Mouse (Mus musculus) liver, adult 2 months (tissue): ENCODE data around the gene Ppard. TPM values are rescaled to one million over a fixed set of nuclear protein-coding genes. Genes with fewer than 3 reads are reported as not detected.
A peak's percentile ranks its signal among the peaks of the same experiment; 100 is the strongest.
"Not testable (repeated sequence)": the region's sequence is repeated elsewhere in the genome, so short reads cannot be mapped to it uniquely, and the experiment has no call there.

Source experiments
- DNase-seq: peaks from one replicate; pipeline ENCODE4 v3.0.0-alpha.2; 2011; ENCODE audit warnings: low read depth, low spot score; ENCODE audit errors: extremely low read depth
- H3K27ac ChIP-seq: fragments of 200-500 bp; replicated peaks from 2 replicates; pipeline ENCODE4 v1.5.1; 2012; ENCODE audit warnings: low read depth, mild to moderate bottlenecking, control low read depth, inconsistent platforms, low read length; ENCODE audit not compliant: insufficient read depth
- H3K27me3 ChIP-seq: fragments of 200-500 bp; 2 replicates; pipeline ENCODE4 v1.6.1; 2012; ENCODE audit warnings: mild to moderate bottlenecking, moderate library complexity, low read length, inconsistent platforms; ENCODE audit not compliant: control insufficient read depth, insufficient read depth
- H3K36me3 ChIP-seq: fragments of 200-500 bp; 2 replicates; pipeline ENCODE4 v1.6.1; 2012; ENCODE audit warnings: low read length, inconsistent platforms; ENCODE audit not compliant: control insufficient read depth, insufficient read depth
- H3K4me1 ChIP-seq: fragments of 200-500 bp; 2 replicates; pipeline ENCODE4 v1.6.1; 2011; ENCODE audit warnings: low read length; ENCODE audit not compliant: control insufficient read depth, insufficient read depth
- H3K4me3 ChIP-seq: fragments of 200-500 bp; 2 replicates; pipeline ENCODE4 v1.5.1; 2011; ENCODE audit warnings: low read depth, mild to moderate bottlenecking, control low read depth, low read length, moderate library complexity; ENCODE audit not compliant: insufficient read depth
- H3K79me2 ChIP-seq: fragments of 200-500 bp; 2 replicates; pipeline ENCODE4 v1.6.1; 2012; ENCODE audit warnings: inconsistent platforms, mild to moderate bottlenecking, low read length, moderate library complexity; ENCODE audit not compliant: control insufficient read depth, insufficient read depth
- H3K9ac ChIP-seq: fragments of 200-500 bp; 2 replicates; pipeline ENCODE4 v1.6.1; 2012; ENCODE audit warnings: low read depth, mild to moderate bottlenecking, control low read depth, inconsistent platforms, low read length
- CTCF ChIP-seq: fragments of 200-500 bp; IDR thresholded peaks from 2 replicates; pipeline ENCODE4 v1.5.1; 2011; ENCODE audit warnings: low read depth, low read length, control low read depth
- POLR2A ChIP-seq: fragments of 200-500 bp; IDR thresholded peaks from 2 replicates; pipeline ENCODE4 v1.6.1; 2011; ENCODE audit warnings: low read length, control low read depth; ENCODE audit not compliant: insufficient read depth; ENCODE audit errors: extremely low read depth
- WGBS: fragments of 180-500 bp; shearing (Covaris S2); methylation state at CpG from one replicate; pipeline ENCODE4 v1.1.7; 2018; 5-methylcytosine and 5-hydroxymethylcytosine counted together
- polyA plus RNA-seq: library from polyadenylated mRNA; depleted of rRNA; stranded (reverse); fragments of >200 nt; gene quantifications from 2 replicates; pipeline ENCODE4 v1.2.3, GENCODE M21; 2012
- total RNA-seq: library from RNA; depleted of rRNA; stranded (reverse); fragments of >200 nt; gene quantifications from 2 replicates; pipeline ENCODE4 v1.2.3, GENCODE M21; 2014

Gene Ppard
- total and polyA plus RNA-seq, 2 experiments = 3.0 to 9.7 TPM

DNA sequence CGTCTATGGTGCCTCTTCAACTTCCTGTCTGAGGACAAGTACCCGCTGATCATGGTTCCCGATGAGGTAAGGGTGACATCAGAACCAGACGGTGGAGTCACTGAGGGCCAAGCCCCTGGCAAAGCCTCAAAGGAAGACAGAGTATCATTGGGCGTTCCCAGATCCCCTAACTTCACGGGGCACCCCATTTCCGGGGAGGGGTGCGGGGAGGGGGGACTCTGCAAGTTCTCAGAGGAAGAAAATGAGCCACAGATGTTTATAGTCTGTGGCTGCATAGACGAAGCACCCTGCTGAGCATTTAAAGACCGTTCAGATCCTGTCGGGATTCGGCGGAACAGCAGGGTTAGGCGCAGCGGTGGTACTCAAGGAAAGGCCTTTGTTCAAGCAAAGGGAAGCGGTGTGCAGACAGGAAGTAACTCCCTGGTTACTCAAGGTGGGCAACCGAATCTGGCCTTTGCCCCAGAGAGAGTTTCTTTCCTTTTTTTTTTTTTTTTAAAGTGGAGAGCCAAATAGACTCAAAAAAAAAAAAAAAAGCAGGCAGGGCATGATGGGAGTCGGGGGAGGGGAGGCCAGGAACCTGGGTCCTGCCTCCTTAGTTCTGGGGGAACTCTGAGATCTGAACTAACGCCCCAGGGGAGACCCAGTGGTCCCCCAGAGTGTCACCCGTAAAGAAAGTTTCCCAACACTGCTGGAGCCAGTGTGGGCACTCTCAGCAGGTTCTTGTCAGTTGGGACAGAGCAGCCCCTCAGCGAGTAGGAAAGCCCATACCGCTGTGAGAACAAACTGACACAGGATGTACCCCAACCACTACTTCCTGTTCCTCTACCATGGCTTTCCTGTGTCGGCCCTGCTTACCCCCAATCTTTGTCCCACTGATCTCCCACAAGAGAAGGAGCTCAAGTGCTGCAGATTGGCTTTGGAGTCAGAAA lies 14.5 kb upstream of the Ppard start:
- H3K36me3 ChIP-seq = no peaks in the 10 kb centered on the region
- no peaks in the 10 kb centered on the region for H3K27me3 ChIP-seq
- no peak for DNase-seq
- no peak overlapping the region for H3K27ac ChIP-seq
- H3K9ac ChIP-seq = no peak overlapping the region
- H3K79me2 ChIP-seq = no peaks in the 10 kb centered on the region
- WGBS = 32% methylated on average over 23 of the region's 23 CpGs
- no peak for TF ChIP-seq POLR2A
- TF ChIP-seq CTCF = no peak
- no peaks in the 10 kb centered on the region for H3K4me1 ChIP-seq
- no peak overlapping the region for H3K4me3 ChIP-seq

DNA sequence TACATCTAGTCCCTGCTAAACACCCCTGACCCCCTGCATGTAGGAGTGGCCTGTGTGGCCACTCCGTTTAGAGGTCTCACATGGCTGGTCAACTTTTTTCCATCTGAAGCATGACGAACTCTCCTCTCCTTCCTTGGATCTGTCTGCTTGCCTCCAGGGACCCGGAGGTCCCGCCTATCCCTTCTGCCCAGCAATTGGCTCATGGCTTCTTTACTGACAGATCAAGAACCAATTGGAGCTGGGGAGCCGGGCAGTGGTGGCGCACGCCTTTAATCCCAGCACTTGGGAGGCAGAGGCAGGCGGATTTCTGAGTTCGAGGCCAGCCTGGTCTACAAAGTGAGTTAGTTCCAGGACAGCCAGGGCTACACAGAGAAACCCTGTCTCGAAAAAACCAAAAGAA lies 10.0 kb upstream of the Ppard start:
- not testable (repeated sequence) for DNase-seq, H3K27ac ChIP-seq, H3K27me3 ChIP-seq, H3K36me3 ChIP-seq, H3K4me1 ChIP-seq, H3K79me2 ChIP-seq, H3K9ac ChIP-seq, H3K4me3 ChIP-seq
- 93% methylated on average over 10 of the region's 10 CpGs for WGBS

DNA sequence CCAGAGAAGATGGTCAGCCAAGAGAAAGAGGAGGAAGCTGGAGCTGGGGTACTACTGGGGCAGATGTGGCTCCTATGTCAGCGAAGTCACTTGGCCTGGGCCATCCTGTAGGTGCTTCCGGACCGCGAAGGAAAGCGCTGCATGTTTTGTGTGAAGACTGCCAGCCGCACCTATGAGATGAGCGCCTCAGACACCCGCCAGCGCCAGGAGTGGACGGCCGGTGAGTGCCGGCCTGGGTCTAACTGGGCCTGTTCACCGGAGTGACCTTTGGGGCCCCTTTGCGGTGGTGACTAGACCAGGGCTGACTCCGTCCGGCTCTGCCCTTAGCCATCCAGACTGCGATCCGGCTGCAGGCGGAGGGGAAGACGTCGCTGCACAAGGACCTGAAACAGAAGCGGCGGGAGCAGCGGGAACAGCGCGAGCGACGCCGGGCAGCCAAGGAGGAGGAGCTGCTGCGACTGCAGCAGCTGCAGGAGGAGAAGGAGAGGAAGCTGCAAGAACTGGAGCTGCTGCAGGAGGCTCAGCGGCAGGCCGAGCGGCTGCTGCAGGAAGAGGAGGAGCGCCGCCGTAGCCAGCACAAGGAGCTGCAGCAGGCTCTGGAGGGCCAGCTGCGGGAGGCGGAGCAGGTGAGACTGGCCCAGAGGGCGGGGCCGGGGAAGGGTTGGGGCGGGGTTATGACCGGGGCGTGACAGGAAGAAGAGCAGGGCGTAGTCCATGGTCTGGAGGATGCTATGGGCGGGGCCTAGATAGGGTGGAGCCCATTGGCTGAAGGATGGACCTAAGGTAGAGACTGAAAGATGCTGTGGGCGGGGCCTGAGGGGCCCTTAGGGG lies 8.7 kb upstream of the Ppard start:
- no peak for TF ChIP-seq POLR2A
- TF ChIP-seq CTCF = no peak
- Histone ChIP-seq H3K36me3 (no peaks in the 10 kb centered on the region), H3K27ac (no peak overlapping the region), H3K79me2 (no peaks in the 10 kb centered on the region), H3K4me3 (peak overlapping the region; percentile 63), H3K9ac (peak overlapping the region; percentile 54), H3K4me1 (no peaks in the 10 kb centered on the region), H3K27me3 (no peaks in the 10 kb centered on the region)
- WGBS = 2% methylated on average over 45 of the region's 46 CpGs
- DNase-seq = peak; percentile 86

DNA sequence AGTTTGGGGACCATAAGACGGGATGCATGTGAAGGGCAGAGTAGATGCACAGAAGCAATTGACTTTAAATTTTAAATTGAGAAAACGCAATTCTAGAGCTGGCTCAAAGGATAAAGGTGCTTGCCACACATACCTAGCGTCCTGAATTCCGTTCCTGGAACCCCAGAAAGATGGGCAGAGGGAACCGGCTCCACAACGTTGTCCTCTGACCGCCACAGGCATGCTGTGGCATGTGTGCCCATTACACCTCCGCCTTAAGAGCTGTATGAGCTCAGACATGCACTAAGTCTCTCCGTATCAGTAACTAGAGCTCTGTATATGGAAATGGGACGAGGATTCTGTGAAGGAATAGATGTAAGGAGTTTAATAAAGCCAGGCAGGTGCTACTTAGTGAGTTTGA lies 7.9 kb upstream of the Ppard start:
- no peak overlapping the region for H3K27ac ChIP-seq

DNA sequence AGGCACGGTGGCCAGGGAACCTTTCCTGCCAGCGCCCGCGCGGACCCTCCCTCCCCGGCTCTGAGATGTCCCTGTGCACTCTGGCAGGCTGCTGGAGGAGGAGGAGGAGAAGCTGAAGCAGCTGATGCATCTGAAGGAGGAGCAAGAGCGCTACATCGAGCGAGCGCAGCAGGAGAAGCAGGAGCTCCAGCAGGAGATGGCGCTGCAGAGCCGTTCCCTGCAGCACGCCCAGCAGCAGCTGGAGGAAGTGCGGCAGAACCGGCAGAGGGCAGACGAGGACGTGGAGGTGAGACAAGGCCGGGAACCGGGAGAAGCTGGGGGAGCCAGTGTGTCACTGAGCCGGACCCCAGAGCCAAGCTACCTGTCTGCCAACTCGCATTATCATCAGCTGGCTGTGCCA lies 6.5 kb upstream of the Ppard start:
- no peak overlapping the region for H3K27ac ChIP-seq
- no peak overlapping the region; the same call in 1 of the 2 replicates for H3K4me3 ChIP-seq
- peak; percentile 89 for DNase-seq
- 1% methylated on average over 20 of the region's 21 CpGs for WGBS
- no peaks in the 10 kb centered on the region for H3K4me1 ChIP-seq
- no peaks in the 10 kb centered on the region for H3K36me3 ChIP-seq
- H3K27me3 ChIP-seq = no peaks in the 10 kb centered on the region
- TF ChIP-seq CTCF (peak; percentile 100), POLR2A (no peak)
- H3K9ac ChIP-seq = no peak overlapping the region
- no peaks in the 10 kb centered on the region for H3K79me2 ChIP-seq

More for the DNA sequence above, 7.9 kb upstream of the Ppard start:
- TF ChIP-seq POLR2A = no peak
- TF ChIP-seq CTCF = no peak
- Histone ChIP-seq H3K27me3 (no peaks in the 10 kb centered on the region), H3K36me3 (no peaks in the 10 kb centered on the region), H3K4me3 (no peak overlapping the region), H3K79me2 (no peaks in the 10 kb centered on the region), H3K4me1 (no peaks in the 10 kb centered on the region), H3K9ac (no peak overlapping the region)
- WGBS = 84% methylated on average over 10 of the region's 10 CpGs
- DNase-seq = no peak
